Mouse (Mus musculus) liver, embryonic 14.5 days (tissue): ENCODE results near the gene Lrp2bp. TPM values are rescaled to one million over a fixed set of nuclear protein-coding genes. Genes with fewer than 3 reads are reported as not detected.

Experiments
- ATAC-seq: fragments of 200-750 bp; cut with Nextera tagmentation; 2 replicates; pipeline ENCODE4 v1.8.0; 2017; ENCODE audit warnings: moderate number of reproducible peaks, mild to moderate bottlenecking, moderate library complexity; ENCODE audit not compliant: insufficient read depth
- DNase-seq, 3 experiments: peaks; one replicate each; pipeline ENCODE4 v3.0.0-alpha.2; 2012 to 2013; ENCODE audit warnings: low read depth in 3 of 3, low spot score in 3 of 3
- H3K27ac ChIP-seq: fragments of 300-500 bp; sonication (generic); 2 replicates; pipeline ENCODE4 v1.5.1; 2014; ENCODE audit warnings: moderate library complexity, mild to moderate bottlenecking, control low read depth, inconsistent platforms
- H3K27me3 ChIP-seq: fragments of 300-500 bp; sonication (generic); 2 replicates; pipeline ENCODE4 v1.6.1; 2014; ENCODE audit warnings: mild to moderate bottlenecking, low read length, moderate library complexity; ENCODE audit not compliant: control insufficient read depth, insufficient read depth
- H3K36me3 ChIP-seq: fragments of 300-500 bp; sonication (generic); replicated peaks from 2 replicates; pipeline ENCODE4 v1.6.1; 2014; ENCODE audit warnings: low read depth; ENCODE audit not compliant: control insufficient read depth, insufficient read depth
- H3K4me1 ChIP-seq, 2 experiments: fragments of 200-500 bp in 1 of 2; fragments of 300-500 bp in 1 of 2; sonication (generic) in 1 of 2; replicated peaks; 2 replicates each; pipeline ENCODE4 v1.6.1; 2012 to 2014; ENCODE audit warnings: antibody characterized with exemption in 1 of 2, inconsistent platforms in 1 of 2, low read length in 1 of 2; ENCODE audit not compliant: control insufficient read depth in 2 of 2, insufficient read depth in 2 of 2
- H3K4me2 ChIP-seq: fragments of 300-500 bp; sonication (generic); 2 replicates; pipeline ENCODE4 v1.6.1; 2014; ENCODE audit warnings: low read depth, mild to moderate bottlenecking, control low read depth, moderate library complexity
- H3K4me3 ChIP-seq, 2 experiments: fragments of 200-500 bp in 1 of 2; fragments of 300-500 bp in 1 of 2; sonication (generic) in 1 of 2; 2 replicates each; pipeline ENCODE4 v1.5.1; 2012 to 2014; ENCODE audit warnings: low read depth in 2 of 2, low read length in 2 of 2, mild to moderate bottlenecking in 2 of 2, control low read depth in 1 of 2, inconsistent platforms in 1 of 2, moderate library complexity in 1 of 2; ENCODE audit not compliant: insufficient read depth in 1 of 2
- H3K9ac ChIP-seq: fragments of 300-500 bp; sonication (generic); replicated peaks from 2 replicates; pipeline ENCODE4 v1.6.1; 2014; ENCODE audit warnings: mild to moderate bottlenecking, control low read depth, moderate library complexity
- H3K9me3 ChIP-seq: fragments of 300-500 bp; sonication (generic); 2 replicates; pipeline ENCODE4 v1.6.1; 2016; ENCODE audit warnings: low read length, mixed read lengths; ENCODE audit not compliant: control insufficient read depth
- CTCF ChIP-seq: IDR thresholded peaks from 2 replicates; pipeline ENCODE4 v1.5.1; 2016; ENCODE audit warnings: antibody characterized with exemption, low read depth, control low read depth
- EP300 ChIP-seq: IDR thresholded peaks from 2 replicates; pipeline ENCODE4 v1.6.1; 2016; ENCODE audit warnings: antibody characterized with exemption, low read depth
- WGBS: fragments of 180-500 bp; shearing (Covaris S2); extraction: QIAGEN DNeasy Blood & Tissue Kit; methylation state at CpG from one replicate; pipeline ENCODE4 v1.1.7; 2014; ENCODE audit not compliant: insufficient replicate concordance; 5-methylcytosine and 5-hydroxymethylcytosine counted together
- polyA plus RNA-seq, 2 experiments: library from polyadenylated mRNA; depleted of rRNA in 1 of 2; stranded (reverse) in 1 of 2; unstranded in 1 of 2; fragments of >200 nt; fragmentation: Nextera tagmentation in 1 of 2; extraction: Ambion mirVana in 1 of 2; gene quantifications; 2 replicates each; pipeline versions ENCODE4 v1.2.1 to v1.2.3; 2012 to 2014

Gene Lrp2bp
- polyA plus RNA-seq, 2 experiments = 0.02 to 0.17 TPM

GRCm38 (mm10) chr8:46075223-46075622 lies 76.1 kb downstream of the Lrp2bp start:
- no peak overlapping the region for H3K4me3 ChIP-seq
- no peaks in the 10 kb centered on the region for H3K4me1 ChIP-seq
- DNase-seq (no peak), ATAC-seq (no peak)
- no peak overlapping the region for H3K9ac ChIP-seq
- H3K27me3 ChIP-seq = no peaks in the 10 kb centered on the region
- H3K36me3 ChIP-seq = no peaks in the 10 kb centered on the region
- TF ChIP-seq CTCF = no peak
- TF ChIP-seq EP300 = no peak
- 77% methylated on average over 5 of the region's 5 CpGs for WGBS
- no peak overlapping the region for H3K27ac ChIP-seq
- no peak overlapping the region for H3K4me2 ChIP-seq
- no peaks in the 10 kb centered on the region for H3K9me3 ChIP-seq

GRCm38 (mm10) chr8:46078866-46079265 lies 79.8 kb downstream of the Lrp2bp start:
- no peak overlapping the region for H3K4me3 ChIP-seq
- DNase-seq (no peak), ATAC-seq (no peak)
- no peaks in the 10 kb centered on the region for H3K36me3 ChIP-seq
- no peak overlapping the region for H3K4me2 ChIP-seq
- no peaks in the 10 kb centered on the region for H3K27me3 ChIP-seq
- no peaks in the 10 kb centered on the region for H3K4me1 ChIP-seq
- TF ChIP-seq CTCF = no peak
- TF ChIP-seq EP300 = no peak
- no peak overlapping the region for H3K9ac ChIP-seq
- H3K9me3 ChIP-seq = no peaks in the 10 kb centered on the region
- no peak overlapping the region for H3K27ac ChIP-seq
- WGBS = 50% methylated on average over 6 of the region's 6 CpGs

Other genes with a start within 250 kb of the Lrp2bp start
- gene Pdlim3, start 113.8 kb upstream of the Lrp2bp start, polyA plus RNA-seq (2012; rRNA removed) = 0.64 and 0.69 TPM in 2 replicates
- 0.62 and 0.76 TPM in 2 replicates for gene Pdlim3, start 113.8 kb upstream of the Lrp2bp start, polyA plus RNA-seq (2014; fragmentation: Nextera tagmentation; extraction: Ambion mirVana)
- not detected in 2 replicates for gene Ccdc110, start 64.7 kb upstream of the Lrp2bp start, polyA plus RNA-seq (2012; rRNA removed)
- not detected in 2 replicates for gene Ccdc110, start 64.7 kb upstream of the Lrp2bp start, polyA plus RNA-seq (2014; fragmentation: Nextera tagmentation; extraction: Ambion mirVana)
- 0.37 and 0.65 TPM in 2 replicates for gene 1700029J07Rik, start 24.1 kb upstream of the Lrp2bp start, polyA plus RNA-seq (2012; rRNA removed)
- gene 1700029J07Rik, start 24.1 kb upstream of the Lrp2bp start, polyA plus RNA-seq (2014; fragmentation: Nextera tagmentation; extraction: Ambion mirVana) = 0.18 and 0.53 TPM in 2 replicates
- 13.7 and 20.1 TPM in 2 replicates for gene Ufsp2, start 23.8 kb upstream of the Lrp2bp start, polyA plus RNA-seq (2012; rRNA removed)
- 32.4 and 36.0 TPM in 2 replicates for gene Ufsp2, start 23.8 kb upstream of the Lrp2bp start, polyA plus RNA-seq (2014; fragmentation: Nextera tagmentation; extraction: Ambion mirVana)
- gene Ankrd37, start 6.4 kb downstream of the Lrp2bp start, polyA plus RNA-seq (2012; rRNA removed) = 1.5 and 2.0 TPM in 2 replicates
- 3.1 and 3.2 TPM in 2 replicates for gene Ankrd37, start 6.4 kb downstream of the Lrp2bp start, polyA plus RNA-seq (2014; fragmentation: Nextera tagmentation; extraction: Ambion mirVana)
- 2.7 and 3.9 TPM in 2 replicates for gene Cfap97, start 152.5 kb downstream of the Lrp2bp start, polyA plus RNA-seq (2012; rRNA removed)
- gene Cfap97, start 152.5 kb downstream of the Lrp2bp start, polyA plus RNA-seq (2014; fragmentation: Nextera tagmentation; extraction: Ambion mirVana) = 7.2 and 7.4 TPM in 2 replicates
- gene Snx25, start 152.9 kb downstream of the Lrp2bp start, polyA plus RNA-seq (2012; rRNA removed) = 2.2 and 4.2 TPM in 2 replicates
- 4.3 and 4.7 TPM in 2 replicates for gene Snx25, start 152.9 kb downstream of the Lrp2bp start, polyA plus RNA-seq (2014; fragmentation: Nextera tagmentation; extraction: Ambion mirVana)
- 49.7 and 51.4 TPM in 2 replicates for gene Slc25a4, start 212.0 kb downstream of the Lrp2bp start, polyA plus RNA-seq (2012; rRNA removed)
- 83.1 and 88.3 TPM in 2 replicates for gene Slc25a4, start 212.0 kb downstream of the Lrp2bp start, polyA plus RNA-seq (2014; fragmentation: Nextera tagmentation; extraction: Ambion mirVana)